Mouse (Mus musculus): Measurements from ENCODE around the gene Rab3a.

DNA sequence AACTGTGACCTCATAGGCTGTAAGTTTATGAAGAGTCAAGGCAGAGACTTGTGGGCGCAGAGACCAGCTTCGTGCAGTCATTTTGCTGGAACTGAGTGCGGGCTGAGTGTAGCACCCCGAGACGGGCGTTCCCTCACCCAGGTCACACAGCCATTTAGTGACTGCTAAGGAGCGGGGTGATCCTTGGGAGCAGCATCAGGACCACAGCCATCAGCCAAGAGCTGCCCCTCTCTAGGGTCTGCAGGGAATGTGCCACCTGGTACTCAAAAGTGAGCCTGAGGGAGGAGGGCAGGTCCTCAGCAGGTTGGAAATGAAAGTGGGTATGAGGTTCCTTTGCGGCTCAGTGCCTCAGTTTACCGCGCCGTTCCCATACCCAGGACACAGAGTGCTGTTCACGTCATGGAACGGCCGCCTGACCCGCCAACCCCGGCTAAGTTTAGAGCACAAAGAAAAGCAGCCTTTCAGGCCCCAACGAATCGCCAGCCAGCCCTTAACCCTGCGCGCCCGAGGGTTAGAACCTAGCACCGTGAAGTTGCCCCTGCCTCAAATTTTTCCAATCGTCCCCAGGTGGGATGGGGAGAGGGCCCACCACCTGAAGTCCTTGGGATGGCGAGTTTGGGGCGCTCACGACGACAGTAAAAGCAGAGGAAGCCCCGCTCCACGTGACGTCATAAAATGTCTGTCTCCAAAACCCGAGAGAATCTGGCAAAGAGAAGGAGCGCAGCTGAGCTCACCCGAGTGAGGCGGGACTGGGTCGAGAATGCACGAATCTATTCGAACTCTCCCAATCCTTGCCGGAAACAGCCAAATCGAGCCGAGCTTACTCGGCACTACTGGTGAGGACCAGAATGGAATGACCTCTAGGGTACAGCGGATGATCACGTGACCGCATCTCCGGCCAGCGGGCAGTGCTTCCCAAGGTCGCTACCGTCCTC lies 10.6 kb upstream of the Rab3a start:
- TF ChIP-seq CTCF (IDR thresholded peaks at IDR 0.05; ENCODE audit: low read depth): no peak
- TF ChIP-seq EP300 (IDR thresholded peaks at IDR 0.05; ENCODE audit: low read depth): no peak
